Mouse (Mus musculus) limb, embryonic 12.5 days (tissue): Measurements from ENCODE around the gene Pld5. TPM values are rescaled to one million over a fixed set of nuclear protein-coding genes. Genes with fewer than 3 reads are reported as not detected.

ENCODE experiments used
- ATAC-seq: fragments of 200-750 bp; cut with Nextera tagmentation; 2 replicates; pipeline ENCODE4 v1.8.0; 2017; ENCODE audit warnings: low read depth, moderate TSS enrichment; ENCODE audit not compliant: insufficient number of reproducible peaks, insufficient read depth, low FRiP score, low TSS enrichment
- H3K27ac ChIP-seq: fragments of 300-500 bp; sonication (generic); 2 replicates; pipeline ENCODE4 v1.5.1; 2016; ENCODE audit warnings: mild to moderate bottlenecking, moderate library complexity
- H3K27me3 ChIP-seq: fragments of 300-500 bp; sonication (generic); 2 replicates; pipeline ENCODE4 v1.6.1; 2016; ENCODE audit warnings: mild to moderate bottlenecking, moderate library complexity
- H3K36me3 ChIP-seq: fragments of 300-500 bp; sonication (generic); 2 replicates; pipeline ENCODE4 v1.6.1; 2016; ENCODE audit warnings: mild to moderate bottlenecking, moderate library complexity
- H3K4me1 ChIP-seq: fragments of 300-500 bp; sonication (generic); replicated peaks from 2 replicates; pipeline ENCODE4 v1.6.1; 2016
- H3K4me2 ChIP-seq: fragments of 300-500 bp; sonication (generic); 2 replicates; pipeline ENCODE4 v1.6.1; 2016; ENCODE audit warnings: mild to moderate bottlenecking, moderate library complexity
- H3K4me3 ChIP-seq: fragments of 300-500 bp; sonication (generic); replicated peaks from 2 replicates; pipeline ENCODE4 v1.5.1; 2016; ENCODE audit warnings: mild to moderate bottlenecking
- H3K9ac ChIP-seq: fragments of 300-500 bp; sonication (generic); replicated peaks from 2 replicates; pipeline ENCODE4 v1.6.1; 2016; ENCODE audit warnings: mild to moderate bottlenecking, moderate library complexity
- H3K9me3 ChIP-seq: fragments of 300-500 bp; sonication (generic); 2 replicates; pipeline ENCODE4 v1.6.1; 2016; ENCODE audit warnings: mild to moderate bottlenecking, moderate library complexity
- WGBS: fragments of 180-500 bp; shearing (Covaris S2); methylation state at CpG from one replicate; pipeline ENCODE4 v1.1.7; 2016; 5-methylcytosine and 5-hydroxymethylcytosine counted together
- polyA plus RNA-seq: library from polyadenylated mRNA; unstranded; fragments of >200 nt; fragmentation: Nextera tagmentation; extraction: Ambion mirVana; gene quantifications from 2 replicates; pipeline ENCODE4 v1.2.1, GENCODE M21; 2016

The Pld5 gene
- polyA plus RNA-seq: 0.32 and 0.48 TPM in 2 replicates

DNA sequence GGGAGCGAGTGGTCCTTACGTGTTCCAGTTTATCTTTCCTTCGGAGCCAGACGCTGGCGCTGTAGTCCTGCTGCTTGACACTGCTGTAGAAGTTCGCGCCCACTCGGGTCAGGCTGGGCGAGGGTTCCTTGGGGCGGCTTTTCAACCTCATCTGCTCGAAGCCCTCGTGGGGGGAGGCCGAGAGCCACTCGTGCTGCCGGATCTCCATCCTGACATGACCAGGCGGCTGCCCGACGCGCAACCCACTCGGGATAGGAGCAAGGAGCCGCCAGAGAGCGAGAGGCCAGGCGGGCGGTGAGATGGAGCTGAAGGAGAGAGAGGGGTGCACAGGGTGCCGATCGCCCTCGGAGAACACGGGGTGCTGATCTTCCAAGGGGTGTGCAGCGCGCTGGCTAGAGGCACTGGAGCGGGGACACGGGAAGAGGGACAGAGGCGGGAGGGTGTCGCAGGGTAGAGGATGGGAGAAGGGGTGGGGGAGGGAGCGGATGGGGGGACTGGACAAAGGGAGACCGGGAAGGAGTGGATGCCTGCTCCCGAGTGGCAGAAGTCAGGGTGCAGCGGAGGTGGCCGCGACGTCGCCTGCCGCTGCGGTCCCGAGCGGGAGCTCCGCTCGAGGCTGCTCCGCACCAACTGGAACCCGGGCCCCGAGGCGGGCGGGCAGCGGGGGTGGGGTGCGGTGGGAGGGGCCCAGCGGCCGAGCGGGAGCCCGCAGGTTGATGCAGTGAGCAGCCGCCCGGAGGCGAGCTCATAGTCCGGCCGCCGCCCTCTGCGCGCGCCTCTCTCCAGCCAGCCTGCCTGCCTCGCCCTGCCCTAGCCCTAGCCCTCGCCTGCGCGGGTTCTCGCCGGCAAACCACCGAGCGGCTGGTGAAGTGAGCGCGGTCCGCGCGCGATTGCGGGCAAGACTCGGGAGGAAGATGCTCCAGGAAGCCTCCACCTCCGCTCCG is at the start of gene Pld5:
TSS of gene Pld5 (minus strand) at position 646 of the 944 bp plus-strand sequence.
- whole genome bisulfite sequencing: 1% methylated on average over 83 of the region's 86 CpGs
- H3K4me1 ChIP-seq: peaks cover 5% of the 10 kb centered on the region; the same call in 1 of the 2 replicates
- no peaks in the 10 kb centered on the region for H3K36me3 ChIP-seq
- H3K4me2 ChIP-seq: peak within 1 kb of the TSS; percentile 95
- no peaks in the 10 kb centered on the region for H3K9me3 ChIP-seq
- H3K27ac ChIP-seq: no peak within 1 kb of the TSS
- H3K27me3 ChIP-seq: peaks cover 42% of the 10 kb centered on the region
- ATAC-seq: peak; percentile 95
- peak within 1 kb of the TSS; percentile 60 for H3K4me3 ChIP-seq
- peak within 1 kb of the TSS; percentile 65 for H3K9ac ChIP-seq

DNA sequence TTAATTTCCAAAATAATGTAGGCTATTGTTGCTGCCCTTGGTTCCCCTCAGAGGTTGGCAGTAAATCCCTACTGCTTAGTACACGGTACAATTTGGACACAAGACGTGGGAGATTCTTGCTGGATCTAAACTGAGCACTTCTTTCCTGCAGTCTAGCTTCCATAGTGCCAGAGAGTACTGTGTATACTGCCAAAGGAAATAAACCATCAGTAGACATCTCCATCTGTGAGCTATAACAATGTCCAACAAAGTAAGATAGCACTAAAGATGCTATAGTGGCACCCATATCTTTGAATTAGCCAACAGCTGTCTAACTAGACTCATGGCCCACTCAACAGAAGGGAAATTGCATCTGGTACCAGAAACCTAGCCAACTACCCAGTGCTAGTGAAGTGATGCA is 40.0 kb upstream of the Pld5 start:
- H3K27me3 ChIP-seq: no peaks in the 10 kb centered on the region
- no peak for ATAC-seq
- no peaks in the 10 kb centered on the region for H3K4me1 ChIP-seq
- H3K27ac ChIP-seq: no peak overlapping the region
- no peak overlapping the region for H3K4me3 ChIP-seq
- no peak overlapping the region for H3K9ac ChIP-seq
- H3K4me2 ChIP-seq: no peak overlapping the region
- 89% methylated on average over 2 of the region's 2 CpGs for WGBS
- H3K9me3 ChIP-seq: no peaks in the 10 kb centered on the region
- H3K36me3 ChIP-seq: no peaks in the 10 kb centered on the region

DNA sequence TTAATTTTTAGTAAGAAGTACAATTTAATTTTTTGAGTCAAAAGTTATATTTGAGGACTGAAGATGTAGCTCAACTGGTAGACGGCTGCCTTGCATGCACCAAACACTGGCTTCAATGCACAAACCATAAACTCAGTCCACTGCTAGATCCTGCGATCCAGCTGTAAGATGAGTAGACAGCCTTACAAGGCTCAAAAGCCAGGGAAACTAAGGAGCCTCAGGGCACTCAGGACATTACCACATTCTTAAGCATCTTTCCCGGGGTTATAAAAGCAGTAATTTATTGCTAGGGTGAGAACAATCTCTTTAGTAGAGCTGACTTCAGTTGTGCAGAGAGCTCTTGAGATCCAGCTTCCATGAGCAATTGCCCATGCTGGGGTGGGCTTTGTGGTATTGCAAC is 35.1 kb upstream of the Pld5 start:
- WGBS: 21% methylated on average over 3 of the region's 3 CpGs
- H3K36me3 ChIP-seq: no peaks in the 10 kb centered on the region
- no peak overlapping the region for H3K9ac ChIP-seq
- H3K4me2 ChIP-seq: no peak overlapping the region
- ATAC-seq: no peak
- no peaks in the 10 kb centered on the region for H3K4me1 ChIP-seq
- H3K9me3 ChIP-seq: no peaks in the 10 kb centered on the region
- H3K27ac ChIP-seq: no peak overlapping the region
- no peaks in the 10 kb centered on the region for H3K27me3 ChIP-seq
- no peak overlapping the region for H3K4me3 ChIP-seq

- Histone ChIP-seq H3K27me3 (no peaks in the 10 kb centered on the region), H3K27ac (no peak overlapping the region), H3K4me1 (no peaks in the 10 kb centered on the region), H3K4me3 (no peak overlapping the region), H3K9me3 (no peaks in the 10 kb centered on the region), H3K4me2 (no peak overlapping the region), H3K9ac (no peak overlapping the region), H3K36me3 (no peaks in the 10 kb centered on the region)
- no peak for ATAC-seq
- WGBS: 42% methylated on average over 5 of the region's 5 CpGs
These were observed 14.3 kb upstream of the Pld5 start for GRCm38 (mm10) chr1:176289396-176289795.

DNA sequence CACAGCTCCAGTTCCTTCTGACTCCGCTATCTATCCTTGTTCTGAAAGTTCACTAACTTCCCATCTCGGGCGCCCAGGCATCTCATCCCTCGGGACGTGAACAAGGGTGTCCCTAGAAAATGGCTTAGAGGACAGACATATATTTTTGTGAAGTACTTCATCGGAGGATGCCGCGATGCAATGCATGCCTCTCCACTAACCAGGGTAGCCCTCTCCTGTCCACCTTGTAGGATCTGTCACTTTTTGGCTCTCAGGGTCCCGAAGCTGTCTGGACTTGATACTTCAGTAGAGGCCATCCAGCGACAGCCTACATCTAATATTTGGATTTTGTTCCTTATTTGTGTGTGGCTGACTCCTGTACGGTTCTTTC is 484 bp upstream of the Pld5 start:
- peak overlapping the region; percentile 60 for H3K4me3 ChIP-seq
- H3K36me3 ChIP-seq: no peaks in the 10 kb centered on the region
- H3K9ac ChIP-seq: peak overlapping the region; percentile 65
- no peak for ATAC-seq
- peaks cover 5% of the 10 kb centered on the region; the same call in 1 of the 2 replicates for H3K4me1 ChIP-seq
- no peaks in the 10 kb centered on the region for H3K9me3 ChIP-seq
- H3K4me2 ChIP-seq: peak overlapping the region; percentile 95
- WGBS: 12% methylated on average over 11 of the region's 11 CpGs
- H3K27me3 ChIP-seq: peaks cover 42% of the 10 kb centered on the region
- no peak overlapping the region for H3K27ac ChIP-seq

DNA sequence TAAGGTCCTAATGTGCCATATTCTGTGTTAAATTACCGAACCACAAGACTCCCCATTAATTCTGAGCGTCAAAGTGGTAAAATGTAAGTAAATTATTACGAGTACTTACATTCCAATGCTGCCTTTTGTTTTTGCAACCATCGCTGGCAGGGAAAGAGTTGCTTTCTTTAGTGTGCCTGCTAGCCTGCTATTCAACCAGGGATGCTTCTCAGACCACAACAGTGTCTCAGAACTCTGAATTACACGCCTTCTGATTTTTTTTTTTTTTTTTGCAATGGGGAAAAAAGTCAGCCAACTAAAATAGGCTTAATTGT is 26.4 kb downstream of the Pld5 start:
- H3K9me3 ChIP-seq: no peaks in the 10 kb centered on the region
- 75% methylated on average over 5 of the region's 5 CpGs for WGBS
- no peak for ATAC-seq
- no peaks in the 10 kb centered on the region for H3K27me3 ChIP-seq
- H3K27ac ChIP-seq: no peak overlapping the region
- H3K4me1 ChIP-seq: no peaks in the 10 kb centered on the region
- H3K4me2 ChIP-seq: no peak overlapping the region
- H3K9ac ChIP-seq: no peak overlapping the region
- no peak overlapping the region for H3K4me3 ChIP-seq
- no peaks in the 10 kb centered on the region for H3K36me3 ChIP-seq

- ATAC-seq: no peak
- Histone ChIP-seq H3K4me3 (no peak overlapping the region), H3K27me3 (no peaks in the 10 kb centered on the region), H3K9me3 (no peaks in the 10 kb centered on the region), H3K4me1 (no peaks in the 10 kb centered on the region), H3K4me2 (no peak overlapping the region), H3K27ac (no peak overlapping the region), H3K9ac (no peak overlapping the region), H3K36me3 (no peaks in the 10 kb centered on the region)
- 90% methylated on average over 9 of the region's 9 CpGs for WGBS
These were observed 27.0 kb downstream of the Pld5 start for GRCm38 (mm10) chr1:176247885-176248716.

DNA sequence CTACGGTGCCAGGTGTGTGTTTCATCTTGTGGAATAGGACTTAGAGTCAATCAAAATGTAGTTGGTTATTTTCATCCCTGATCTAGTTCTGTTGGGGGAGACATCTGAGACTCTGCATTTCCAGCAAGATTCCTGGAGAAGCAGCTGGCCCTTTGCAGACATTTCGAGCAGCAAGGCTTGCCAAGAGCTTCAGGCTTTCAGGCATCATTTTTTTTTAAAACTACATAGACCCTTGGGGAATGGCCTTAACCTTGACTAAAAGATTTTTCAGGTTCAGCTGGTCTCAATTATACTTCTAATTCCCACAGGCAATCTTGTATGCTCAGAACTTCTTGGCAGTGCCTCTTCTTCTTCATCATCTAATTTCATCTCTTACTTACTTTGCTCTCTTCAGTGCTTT is 35.9 kb downstream of the Pld5 start:
- H3K27ac ChIP-seq: no peak overlapping the region
- H3K9ac ChIP-seq: no peak overlapping the region
- no peak overlapping the region for H3K4me3 ChIP-seq
- H3K27me3 ChIP-seq: no peaks in the 10 kb centered on the region
- H3K4me1 ChIP-seq: no peaks in the 10 kb centered on the region
- ATAC-seq: no peak
- H3K4me2 ChIP-seq: no peak overlapping the region
- no peaks in the 10 kb centered on the region for H3K9me3 ChIP-seq
- no peaks in the 10 kb centered on the region for H3K36me3 ChIP-seq
- WGBS: 81% methylated on average over 2 of the region's 2 CpGs

- Histone ChIP-seq H3K4me3 (no peak overlapping the region), H3K27ac (no peak overlapping the region), H3K9ac (no peak overlapping the region), H3K4me2 (no peak overlapping the region), H3K9me3 (no peaks in the 10 kb centered on the region), H3K36me3 (no peaks in the 10 kb centered on the region), H3K27me3 (no peaks in the 10 kb centered on the region), H3K4me1 (no peaks in the 10 kb centered on the region)
- WGBS: 84% methylated on average over 10 of the region's 10 CpGs
- ATAC-seq: no peak
These were observed 51.3 kb downstream of the Pld5 start for GRCm38 (mm10) chr1:176223794-176224193.

GRCm38 (mm10) chr1:176223196-176223595 is 51.9 kb downstream of the Pld5 start:
- WGBS: 7% methylated on average over 12 of the region's 12 CpGs
- peak; percentile 42; the same call in 1 of the 2 replicates for ATAC-seq
- H3K4me2 ChIP-seq: no peak overlapping the region

DNA sequence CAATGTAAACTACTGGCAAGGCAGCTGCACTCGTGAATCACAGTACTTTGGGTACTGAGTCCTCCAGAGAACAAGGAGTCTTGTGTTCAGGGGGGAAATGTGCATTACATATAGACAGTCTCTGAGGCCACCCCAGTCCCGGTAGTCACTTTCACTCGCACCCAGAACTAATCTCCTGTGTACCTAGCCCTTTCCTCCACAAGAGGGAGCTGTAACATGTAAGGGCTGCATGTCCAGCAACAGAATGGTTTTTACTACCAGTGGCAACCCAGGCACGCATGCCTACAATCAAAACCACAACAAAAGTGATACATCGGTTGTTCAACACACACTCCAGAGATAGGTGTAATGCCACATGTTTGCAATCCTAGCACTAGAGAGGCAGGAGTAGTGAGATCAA is 56.9 kb downstream of the Pld5 start:
- ATAC-seq: no peak
- WGBS: 85% methylated on average over 5 of the region's 5 CpGs
- no peak overlapping the region for H3K9ac ChIP-seq
- H3K9me3 ChIP-seq: no peaks in the 10 kb centered on the region
- H3K27me3 ChIP-seq: no peaks in the 10 kb centered on the region; the same call in 1 of the 2 replicates
- peaks cover 7% of the 10 kb centered on the region for H3K4me1 ChIP-seq
- H3K27ac ChIP-seq: no peak overlapping the region
- no peak overlapping the region for H3K4me2 ChIP-seq
- no peaks in the 10 kb centered on the region for H3K36me3 ChIP-seq
- H3K4me3 ChIP-seq: no peak overlapping the region

More at GRCm38 (mm10) chr1:176223196-176223595, 51.9 kb downstream of the Pld5 start:
- no peak overlapping the region for H3K9ac ChIP-seq
- H3K4me1 ChIP-seq: no peaks in the 10 kb centered on the region
- H3K27me3 ChIP-seq: no peaks in the 10 kb centered on the region
- H3K27ac ChIP-seq: no peak overlapping the region
- H3K36me3 ChIP-seq: no peaks in the 10 kb centered on the region
- no peak overlapping the region for H3K4me3 ChIP-seq
- no peaks in the 10 kb centered on the region for H3K9me3 ChIP-seq
